Mouse (Mus musculus) forebrain, embryonic 14.5 days (tissue): ENCODE results near the gene Gabpa. TPM values are rescaled to one million over a fixed set of nuclear protein-coding genes. Genes with fewer than 3 reads are reported as not detected.
A peak's percentile ranks its signal among the peaks of the same experiment; 100 is the strongest.

Source experiments
- ATAC-seq: fragments of 200-750 bp; cut with Nextera tagmentation; 2 replicates; pipeline ENCODE4 v1.8.0; 2017; ENCODE audit warnings: mild to moderate bottlenecking, moderate library complexity
- DNase-seq: peaks from one replicate; pipeline ENCODE4 v3.0.0-alpha.2; 2015; ENCODE audit warnings: low spot score
- H3K27ac ChIP-seq: fragments of 300-500 bp; sonication (generic); 2 replicates; pipeline ENCODE4 v1.5.1; 2014; ENCODE audit warnings: low read depth, mild to moderate bottlenecking, control low read depth, low read length, moderate library complexity
- H3K27me3 ChIP-seq: fragments of 300-500 bp; sonication (generic); replicated peaks from 2 replicates; pipeline ENCODE4 v1.6.1; 2014; ENCODE audit warnings: low read length, control low read depth, mixed read lengths; ENCODE audit not compliant: control insufficient read depth, insufficient read depth
- H3K36me3 ChIP-seq: fragments of 300-500 bp; sonication (generic); 2 replicates; pipeline ENCODE4 v1.6.1; 2014; ENCODE audit warnings: low read length, control low read depth; ENCODE audit not compliant: control insufficient read depth, insufficient read depth
- H3K4me1 ChIP-seq: fragments of 300-500 bp; sonication (generic); 2 replicates; pipeline ENCODE4 v1.6.1; 2014; ENCODE audit warnings: antibody characterized with exemption, low read length, control low read depth; ENCODE audit not compliant: control insufficient read depth, insufficient read depth
- H3K4me2 ChIP-seq: fragments of 300-500 bp; sonication (generic); 2 replicates; pipeline ENCODE4 v1.6.1; 2014; ENCODE audit warnings: mild to moderate bottlenecking, control low read depth, low read length
- H3K4me3 ChIP-seq: fragments of 300-500 bp; sonication (generic); 2 replicates; pipeline ENCODE4 v1.5.1; 2014; ENCODE audit warnings: low read depth, low read length, control low read depth
- H3K9ac ChIP-seq: fragments of 300-500 bp; sonication (generic); 2 replicates; pipeline ENCODE4 v1.6.1; 2014; ENCODE audit warnings: mild to moderate bottlenecking, low read length, control low read depth, moderate library complexity
- H3K9me3 ChIP-seq: fragments of 300-500 bp; sonication (generic); replicated peaks from 2 replicates; pipeline ENCODE4 v1.6.1; 2016; ENCODE audit warnings: low read length, control low read depth, mixed read lengths; ENCODE audit not compliant: control insufficient read depth
- WGBS: fragments of 180-500 bp; shearing (Covaris S2); extraction: QIAGEN DNeasy Blood & Tissue Kit; methylation state at CpG from one replicate; pipeline ENCODE4 v1.1.7; 2014; 5-methylcytosine and 5-hydroxymethylcytosine counted together
- polyA plus RNA-seq: library from polyadenylated mRNA; unstranded; fragments of >200 nt; fragmentation: Nextera tagmentation; extraction: Ambion mirVana; gene quantifications from 2 replicates; pipeline ENCODE4 v1.2.1, GENCODE M21; 2014

Gene Gabpa
- polyA plus RNA-seq, 1 experiment from 2014 or later: 25.4 TPM

DNA sequence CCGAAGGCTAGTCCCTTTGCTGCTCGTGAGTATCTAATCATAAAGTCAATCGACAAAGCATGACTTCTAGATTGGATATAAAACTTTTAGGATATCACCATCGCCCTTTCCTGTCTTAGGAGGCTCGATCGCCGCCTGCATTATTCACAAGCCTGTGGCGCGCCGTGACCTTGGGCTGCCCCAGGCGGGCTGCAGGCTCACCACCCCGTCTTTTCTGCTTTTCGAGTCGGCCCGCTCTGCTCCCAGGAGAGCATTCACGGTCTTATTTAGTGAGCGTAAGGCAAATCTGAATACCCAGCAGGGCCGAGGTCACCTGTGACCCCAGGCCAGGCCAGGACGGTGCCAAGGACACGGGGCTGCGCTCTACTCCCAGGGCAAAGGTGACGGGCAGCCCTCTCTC, 381 bp upstream of the Gabpa start:
- peak overlapping the region; percentile 93 for H3K4me3 ChIP-seq
- no peaks in the 10 kb centered on the region for H3K27me3 ChIP-seq
- H3K27ac ChIP-seq: peak overlapping the region; percentile 94
- H3K9ac ChIP-seq: peak overlapping the region; percentile 95
- DNase-seq (no peak), ATAC-seq (no peak)
- peaks cover 31% of the 10 kb centered on the region for H3K36me3 ChIP-seq
- WGBS: under 1% methylated on average over 22 of the region's 22 CpGs
- peak overlapping the region; percentile 87 for H3K4me2 ChIP-seq
- peaks cover 14% of the 10 kb centered on the region for H3K4me1 ChIP-seq
- no peaks in the 10 kb centered on the region for H3K9me3 ChIP-seq

GRCm38 (mm10) chr16:84835441-84835822, 707 bp downstream of the Gabpa start, which contains the start of gene Atp5j:
Gene Atp5j (minus strand): TSS chr16:84835625.
- peak within 1 kb of the TSS; percentile 94 for H3K27ac ChIP-seq
- peak within 1 kb of the TSS; percentile 87 for H3K4me2 ChIP-seq
- H3K4me1 ChIP-seq: peaks cover 14% of the 10 kb centered on the region
- H3K9me3 ChIP-seq: no peaks in the 10 kb centered on the region
- WGBS: 0% methylated on average over 52 of the region's 57 CpGs
- peak within 1 kb of the TSS; percentile 93 for H3K4me3 ChIP-seq
- DNase-seq (peak; percentile 81), ATAC-seq (peak; percentile 70)
- H3K27me3 ChIP-seq: no peaks in the 10 kb centered on the region
- peak within 1 kb of the TSS; percentile 95 for H3K9ac ChIP-seq
- peaks cover 27% of the 10 kb centered on the region for H3K36me3 ChIP-seq

GRCm38 (mm10) chr16:84835823-84836743, 1.4 kb downstream of the Gabpa start:
- H3K9me3 ChIP-seq: no peaks in the 10 kb centered on the region
- H3K4me2 ChIP-seq: peak overlapping the region; percentile 87
- peak overlapping the region; percentile 93 for H3K4me3 ChIP-seq
- no peaks in the 10 kb centered on the region for H3K27me3 ChIP-seq
- ATAC-seq (peak; percentile 4), DNase-seq (peak; percentile 53)
- peak overlapping the region; percentile 95 for H3K9ac ChIP-seq
- H3K36me3 ChIP-seq: peaks cover 26% of the 10 kb centered on the region
- peaks cover 14% of the 10 kb centered on the region for H3K4me1 ChIP-seq
- WGBS: 7% methylated on average over 29 of the region's 29 CpGs
- peak overlapping the region; percentile 94 for H3K27ac ChIP-seq

DNA sequence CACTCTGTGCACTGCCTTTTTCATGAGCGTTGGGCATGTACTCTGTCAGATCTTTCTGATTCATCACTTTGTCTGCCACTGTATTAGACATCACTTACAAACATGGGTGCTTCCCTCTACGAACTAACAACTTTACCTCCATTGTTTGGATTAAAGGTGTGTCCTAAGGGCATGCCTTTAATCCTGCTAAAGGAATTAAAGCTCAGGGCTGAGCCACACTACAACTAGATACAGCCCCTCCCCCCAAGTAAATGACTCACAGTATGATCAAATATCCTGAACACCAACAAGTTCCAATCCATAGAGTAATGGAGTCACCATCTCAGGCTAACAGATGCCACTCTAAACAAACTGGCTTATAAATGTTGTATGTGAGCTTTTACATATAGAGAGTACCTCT, 3.9 kb downstream of the Gabpa start:
- DNase-seq (no peak), ATAC-seq (no peak)
- H3K4me1 ChIP-seq: peaks cover 14% of the 10 kb centered on the region
- H3K9ac ChIP-seq: no peak overlapping the region
- H3K4me3 ChIP-seq: no peak overlapping the region
- H3K27ac ChIP-seq: no peak overlapping the region
- 80% methylated on average over 2 of the region's 2 CpGs for WGBS
- no peak overlapping the region for H3K4me2 ChIP-seq
- no peaks in the 10 kb centered on the region for H3K9me3 ChIP-seq
- H3K36me3 ChIP-seq: peaks cover 31% of the 10 kb centered on the region
- H3K27me3 ChIP-seq: no peaks in the 10 kb centered on the region

- no peak for DNase-seq
- ATAC-seq: no peak
- H3K4me3 ChIP-seq: no peak overlapping the region
- WGBS: 94% methylated on average over 6 of the region's 6 CpGs
- no peaks in the 10 kb centered on the region for H3K27me3 ChIP-seq
- H3K36me3 ChIP-seq: peaks cover 82% of the 10 kb centered on the region
- no peaks in the 10 kb centered on the region for H3K4me1 ChIP-seq
- no peaks in the 10 kb centered on the region for H3K9me3 ChIP-seq
- no peak overlapping the region for H3K27ac ChIP-seq
- no peak overlapping the region for H3K4me2 ChIP-seq
- no peak overlapping the region for H3K9ac ChIP-seq
These were observed 18.8 kb downstream of the Gabpa start for GRCm38 (mm10) chr16:84853492-84853891.

DNA sequence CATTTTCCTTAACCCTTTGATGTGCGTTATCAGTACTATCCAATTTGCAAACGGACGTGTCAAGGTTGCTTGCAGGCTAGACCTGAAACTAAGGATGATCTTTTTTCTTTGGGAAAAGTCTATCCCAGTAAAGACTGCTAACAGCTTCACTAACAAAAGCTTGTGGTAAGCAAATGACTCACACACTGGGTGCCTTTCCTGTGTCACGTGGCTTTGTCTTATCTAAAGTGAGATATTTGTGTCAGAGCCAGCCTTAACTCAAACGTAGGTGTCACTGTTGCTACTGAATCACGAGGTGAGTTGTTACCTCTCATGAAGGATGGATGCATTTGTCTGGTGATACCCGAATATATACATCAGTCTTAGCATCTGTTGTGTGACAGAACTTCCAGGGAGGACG, 29.9 kb downstream of the Gabpa start:
- H3K4me3 ChIP-seq: no peak overlapping the region
- H3K27ac ChIP-seq: no peak overlapping the region
- H3K27me3 ChIP-seq: no peaks in the 10 kb centered on the region
- ATAC-seq (no peak), DNase-seq (no peak)
- WGBS: 92% methylated on average over 8 of the region's 8 CpGs
- no peak overlapping the region for H3K4me2 ChIP-seq
- peaks cover 28% of the 10 kb centered on the region for H3K36me3 ChIP-seq
- H3K9me3 ChIP-seq: no peaks in the 10 kb centered on the region
- H3K4me1 ChIP-seq: no peaks in the 10 kb centered on the region
- H3K9ac ChIP-seq: no peak overlapping the region

GRCm38 (mm10) chr16:84873805-84874204, 39.1 kb downstream of the Gabpa start:
- no peak overlapping the region for H3K9ac ChIP-seq
- H3K4me1 ChIP-seq: peaks cover 8% of the 10 kb centered on the region
- DNase-seq (no peak), ATAC-seq (no peak)
- H3K36me3 ChIP-seq: no peaks in the 10 kb centered on the region
- no peaks in the 10 kb centered on the region for H3K27me3 ChIP-seq
- 78% methylated on average over 8 of the region's 8 CpGs for WGBS
- no peak overlapping the region for H3K27ac ChIP-seq
- H3K4me2 ChIP-seq: no peak overlapping the region
- H3K4me3 ChIP-seq: no peak overlapping the region
- no peaks in the 10 kb centered on the region for H3K9me3 ChIP-seq

- 79% methylated on average over 24 of the region's 24 CpGs for WGBS
- no peak overlapping the region for H3K4me2 ChIP-seq
- H3K9me3 ChIP-seq: no peaks in the 10 kb centered on the region
- no peak overlapping the region for H3K27ac ChIP-seq
- no peak overlapping the region for H3K4me3 ChIP-seq
- peaks cover 8% of the 10 kb centered on the region for H3K4me1 ChIP-seq
- H3K36me3 ChIP-seq: no peaks in the 10 kb centered on the region
- H3K27me3 ChIP-seq: no peaks in the 10 kb centered on the region
- DNase-seq: peak; percentile 30
- H3K9ac ChIP-seq: no peak overlapping the region
- peak; percentile 33; the same call in 1 of the 2 replicates for ATAC-seq
These were observed 40.4 kb downstream of the Gabpa start for GRCm38 (mm10) chr16:84875012-84875717.

GRCm38 (mm10) chr16:84875718-84876035, 41.0 kb downstream of the Gabpa start:
- WGBS: 68% methylated on average over 7 of the region's 7 CpGs
- Histone ChIP-seq H3K4me1 (peaks cover 8% of the 10 kb centered on the region), H3K4me3 (no peak overlapping the region), H3K36me3 (no peaks in the 10 kb centered on the region), H3K4me2 (0 out of 2 replicates have a peak overlapping the region, but pooled peaks have one; percentile 20), H3K9ac (no peak overlapping the region), H3K27me3 (no peaks in the 10 kb centered on the region), H3K9me3 (no peaks in the 10 kb centered on the region), H3K27ac (peak overlapping the region; percentile 55; the same call in 1 of the 2 replicates)
- ATAC-seq (peak; percentile 82), DNase-seq (peak; percentile 62)
